Mouse (Mus musculus) liver, embryonic 18 days (tissue): ENCODE results near the gene Olfr1289. TPM values are rescaled to one million over a fixed set of nuclear protein-coding genes. Genes with fewer than 3 reads are reported as not detected.

Experiments
- polyA plus RNA-seq: library from polyadenylated mRNA; depleted of rRNA; stranded (reverse); fragments of >200 nt; gene quantifications from 2 replicates; pipeline ENCODE4 v1.2.3, GENCODE M21; 2012; rRNA removed

The Olfr1289 gene
- not detected in 2 replicates for polyA plus RNA-seq

GRCm38 (mm10) chr2:111480519-111480918, at the start of gene Olfr1289:
Gene Olfr1289, plus strand, starts transcription at chr2:111480819.

GRCm38 (mm10) chr2:111448842-111449241, 31.8 kb upstream of the Olfr1289 start, which contains the start of gene Olfr1287:
Gene Olfr1287, plus strand, starts transcription at chr2:111449142.

GRCm38 (mm10) chr2:111473801-111474200, 6.8 kb upstream of the Olfr1289 start, which contains the start of gene Olfr1288:
Gene Olfr1288, plus strand, starts transcription at chr2:111474101.

GRCm38 (mm10) chr2:111493729-111494128, 13.1 kb downstream of the Olfr1289 start, which contains the start of gene Olfr1290:
Gene Olfr1290, minus strand, starts transcription at chr2:111493829.

GRCm38 (mm10) chr2:111496880-111497279, 16.3 kb downstream of the Olfr1289 start, which contains the start of gene Olfr1291-ps1:
Gene Olfr1291-ps1, plus strand, starts transcription at chr2:111497180.

GRCm38 (mm10) chr2:111524903-111525302, 44.3 kb downstream of the Olfr1289 start, which contains the start of gene Olfr1293-ps:
Gene Olfr1293-ps, plus strand, starts transcription at chr2:111525203.

Other genes with a start within 250 kb of the Olfr1289 start
- not detected in 2 replicates for gene Olfr1275, start 245.5 kb upstream of the Olfr1289 start, polyA plus RNA-seq
- not detected in 2 replicates for gene Olfr1276, start 226.3 kb upstream of the Olfr1289 start, polyA plus RNA-seq
- not detected in 2 replicates for gene Olfr1277, start 206.7 kb upstream of the Olfr1289 start, polyA plus RNA-seq
- gene Olfr1278, start 190.7 kb upstream of the Olfr1289 start, polyA plus RNA-seq = not detected in 2 replicates
- gene Olfr1279, start 180.2 kb upstream of the Olfr1289 start, polyA plus RNA-seq = not detected in 2 replicates
- gene Olfr1280, start 166.8 kb upstream of the Olfr1289 start, polyA plus RNA-seq = not detected in 2 replicates
- not detected in 2 replicates for gene Olfr1281, start 154.3 kb upstream of the Olfr1289 start, polyA plus RNA-seq
- not detected in 2 replicates for gene Olfr1282, start 144.7 kb upstream of the Olfr1289 start, polyA plus RNA-seq
- gene Olfr1283, start 114.0 kb upstream of the Olfr1289 start, polyA plus RNA-seq = not detected in 2 replicates
- not detected in 2 replicates for gene Olfr1284, start 105.3 kb upstream of the Olfr1289 start, polyA plus RNA-seq
- not detected in 2 replicates for gene Olfr1286, start 57.7 kb upstream of the Olfr1289 start, polyA plus RNA-seq
- not detected in 2 replicates for gene Olfr1287, start 31.7 kb upstream of the Olfr1289 start, polyA plus RNA-seq
- not detected in 2 replicates for gene Olfr1288, start 6.7 kb upstream of the Olfr1289 start, polyA plus RNA-seq
- not detected in 2 replicates for gene Olfr1290, start 13.0 kb downstream of the Olfr1289 start, polyA plus RNA-seq
- not detected in 2 replicates for gene Olfr1291-ps1, start 16.4 kb downstream of the Olfr1289 start, polyA plus RNA-seq
- not detected in 2 replicates for gene Olfr1293-ps, start 44.4 kb downstream of the Olfr1289 start, polyA plus RNA-seq
- not detected in 2 replicates for gene Olfr1294, start 59.5 kb downstream of the Olfr1289 start, polyA plus RNA-seq
- not detected in 2 replicates for gene Olfr1295, start 88.9 kb downstream of the Olfr1289 start, polyA plus RNA-seq
- gene Olfr1297, start 145.7 kb downstream of the Olfr1289 start, polyA plus RNA-seq = not detected in 2 replicates
- not detected in 2 replicates for gene Olfr1298, start 168.4 kb downstream of the Olfr1289 start, polyA plus RNA-seq
- not detected in 2 replicates for gene Olfr1299, start 180.6 kb downstream of the Olfr1289 start, polyA plus RNA-seq